In the genomic region with DNA sequence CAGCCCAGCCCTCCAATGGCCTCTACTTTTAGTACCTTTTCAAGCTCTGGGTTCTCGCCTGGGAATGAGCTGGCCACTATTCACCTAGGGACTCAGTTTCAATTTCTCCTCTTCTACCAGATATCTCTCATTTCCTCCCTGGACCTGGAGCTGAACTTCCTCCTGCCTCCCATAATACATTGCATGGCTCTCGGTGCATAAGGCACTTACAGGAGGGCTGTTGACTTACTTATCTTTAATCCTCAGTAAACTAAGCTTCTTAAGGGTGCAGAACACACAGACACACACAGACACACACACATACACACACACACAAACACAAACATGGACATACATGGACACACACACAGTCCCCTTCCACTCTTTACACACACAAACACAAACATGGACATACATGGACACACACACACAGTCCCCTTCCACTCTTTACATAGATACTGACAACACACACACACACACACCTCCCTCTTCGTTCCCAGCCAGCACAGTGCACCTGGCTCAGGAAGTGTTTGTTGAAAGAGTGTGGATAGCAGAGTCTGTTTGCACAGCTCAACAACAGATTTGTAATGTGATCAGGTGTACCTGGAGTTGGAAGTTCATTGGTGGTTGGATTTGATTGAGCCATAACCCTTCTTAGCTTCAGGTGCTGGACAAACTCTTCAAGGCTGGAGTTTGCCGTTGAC, we compare ENCODE assay signal across 19 mouse cellular contexts. TPM values are rescaled to one million over a fixed set of nuclear protein-coding genes. Genes with fewer than 3 reads are reported as not detected.
DNase-seq lines count a peak whose midpoint lies in the region; ATAC-seq and TF ChIP-seq lines count a peak whose summit lies in the region.
"Had no signal": no experiment of that assay in that cellular context is flagged by ENCODE, and none has a peak within 500 bp of the region (broad histone marks: within the 10 kb centered on the region; RNA-seq: fewer than 3 reads in every experiment).

No protein-coding gene starts in this region.

- H3K4me3 ChIP-seq in heart, embryonic 12.5 days = no peak overlapping the region
- H3K4me3 ChIP-seq in heart, embryonic 10.5 days = no peak overlapping the region
- H3K4me3 ChIP-seq in lung, embryonic 14.5 days (ENCODE audit: low read depth, low read length) = no peak overlapping the region
- H3K4me3 ChIP-seq: erythroblast, embryonic 14.5 days; forebrain, embryonic 15.5 days; hindbrain, embryonic 13.5 days; left cerebral cortex, adult 2 months; limb, embryonic 12.5 days had no signal

- no peak for DNase-seq in heart, embryonic 10.5 days (ENCODE audit: low spot score)
- DNase-seq in lung, embryonic 14.5 days = peak; percentile 40
- DNase-seq in lung, postnatal 14 days = no peak
- peak; percentile 43 for DNase-seq in lung, postnatal 10 days
- peak; percentile 70 for DNase-seq in yolk sac, embryonic 10.5 days (ENCODE audit: low spot score)
- no peak for DNase-seq in adipocyte (ENCODE audit: low spot score)
- DNase-seq in testis, postnatal 14 days (ENCODE audit: low spot score) = no peak
- DNase-seq: adrenal gland, postnatal 25 days; cerebellum, adult 9-10 months; embryo, embryonic 11 days; kidney, adult 8-10 months; thymus, postnatal 36 days had no signal

- 0 out of 2 replicates have a peak overlapping the region, but pooled peaks have one; percentile 13 for H3K27ac ChIP-seq in heart, embryonic 12.5 days (ENCODE audit: poor library complexity, severe bottlenecking)
- no peak overlapping the region for H3K27ac ChIP-seq in heart, embryonic 10.5 days
- H3K27ac ChIP-seq in lung, embryonic 14.5 days (ENCODE audit: low read depth) = peak overlapping the region; percentile 81
- H3K27ac ChIP-seq: forebrain, embryonic 15.5 days; hindbrain, embryonic 13.5 days; left cerebral cortex, adult 2 months; limb, embryonic 12.5 days had no signal

- H3K4me1 ChIP-seq in heart, embryonic 12.5 days (replicated peaks) = peaks cover 38% of the 10 kb centered on the region
- peaks cover 19% of the 10 kb centered on the region; the same call in 1 of the 2 replicates for H3K4me1 ChIP-seq in heart, embryonic 10.5 days
- peaks cover 24% of the 10 kb centered on the region for H3K4me1 ChIP-seq in lung, embryonic 14.5 days (ENCODE audit: insufficient read depth)

- no peak for ATAC-seq in heart, embryonic 12.5 days (ENCODE audit: insufficient number of reproducible peaks, low FRiP score)
- peak; percentile 79 for ATAC-seq in lung, embryonic 14.5 days (ENCODE audit: insufficient read depth)
- ATAC-seq: forebrain, embryonic 15.5 days had no signal

- no peaks in the 10 kb centered on the region for H3K9me3 ChIP-seq in heart, embryonic 12.5 days (replicated peaks)
- no peaks in the 10 kb centered on the region for H3K9me3 ChIP-seq in heart, embryonic 10.5 days
- H3K9me3 ChIP-seq in lung, embryonic 14.5 days (ENCODE audit: low read depth, low read length) = no peaks in the 10 kb centered on the region
- H3K9me3 ChIP-seq: forebrain, embryonic 15.5 days; hindbrain, embryonic 13.5 days; limb, embryonic 12.5 days had no signal

- WGBS in heart, embryonic 12.5 days = 66% methylated on average over 4 of the region's 4 CpGs
- 70% methylated on average over 4 of the region's 4 CpGs for WGBS in heart, embryonic 10.5 days
- WGBS in lung, embryonic 14.5 days = 47% methylated on average over 4 of the region's 4 CpGs

- no peaks in the 10 kb centered on the region for H3K36me3 ChIP-seq in heart, embryonic 12.5 days
- H3K36me3 ChIP-seq in heart, embryonic 10.5 days = no peaks in the 10 kb centered on the region
- no peaks in the 10 kb centered on the region for H3K36me3 ChIP-seq in lung, embryonic 14.5 days (ENCODE audit: insufficient read depth)
- H3K36me3 ChIP-seq: forebrain, embryonic 15.5 days; limb, embryonic 12.5 days had no signal

- no peaks in the 10 kb centered on the region for H3K27me3 ChIP-seq in heart, embryonic 12.5 days (replicated peaks)
- no peaks in the 10 kb centered on the region for H3K27me3 ChIP-seq in heart, embryonic 10.5 days (ENCODE audit: insufficient read depth, poor library complexity, severe bottlenecking)
- H3K27me3 ChIP-seq in lung, embryonic 14.5 days (ENCODE audit: insufficient read depth, low read length) = no peaks in the 10 kb centered on the region
- H3K27me3 ChIP-seq: CH12.LX; forebrain, embryonic 15.5 days; hindbrain, embryonic 13.5 days; limb, embryonic 12.5 days had no signal

- TF ChIP-seq CTCF in lung, embryonic 14.5 days (IDR thresholded peaks at IDR 0.05; ENCODE audit: low read depth) = no peak

- H3K4me2 ChIP-seq in heart, embryonic 12.5 days = no peak overlapping the region
- H3K4me2 ChIP-seq in lung, embryonic 14.5 days = no peak overlapping the region
- H3K4me2 ChIP-seq: forebrain, embryonic 15.5 days; hindbrain, embryonic 13.5 days; limb, embryonic 12.5 days had no signal

- H3K9ac ChIP-seq in heart, embryonic 12.5 days = no peak overlapping the region
- no peak overlapping the region for H3K9ac ChIP-seq in lung, embryonic 14.5 days
- H3K9ac ChIP-seq: forebrain, embryonic 15.5 days; hindbrain, embryonic 13.5 days; limb, embryonic 12.5 days had no signal

RNA-seq across cellular contexts. Expression of a gene that starts 32.3 kb away (rescaled TPM):
- polyA plus RNA-seq in heart, embryonic 12.5 days (2016; fragmentation: Nextera tagmentation; extraction: Ambion mirVana) = 6.8 and 8.5 TPM in 2 replicates
- 6.3 and 7.0 TPM in 2 replicates for polyA plus RNA-seq in heart, embryonic 10.5 days (2016; fragmentation: Nextera tagmentation; extraction: Ambion mirVana)
- polyA plus RNA-seq in lung, embryonic 14.5 days (2014; fragmentation: Nextera tagmentation; extraction: Ambion mirVana) = 10.3 and 10.6 TPM in 2 replicates

Comparison
In these comparisons a context has a peak if more than half of its experiments do, and no peak if none do; other contexts are left out.
1. DNase-seq: peak in lung, embryonic 14.5 days (single experiment), lung, postnatal 10 days (single experiment) and yolk sac, embryonic 10.5 days (single experiment); none in heart, embryonic 10.5 days (single experiment), lung, postnatal 14 days (single experiment), adipocyte (single experiment) and testis, postnatal 14 days (single experiment).